In the genomic region with DNA sequence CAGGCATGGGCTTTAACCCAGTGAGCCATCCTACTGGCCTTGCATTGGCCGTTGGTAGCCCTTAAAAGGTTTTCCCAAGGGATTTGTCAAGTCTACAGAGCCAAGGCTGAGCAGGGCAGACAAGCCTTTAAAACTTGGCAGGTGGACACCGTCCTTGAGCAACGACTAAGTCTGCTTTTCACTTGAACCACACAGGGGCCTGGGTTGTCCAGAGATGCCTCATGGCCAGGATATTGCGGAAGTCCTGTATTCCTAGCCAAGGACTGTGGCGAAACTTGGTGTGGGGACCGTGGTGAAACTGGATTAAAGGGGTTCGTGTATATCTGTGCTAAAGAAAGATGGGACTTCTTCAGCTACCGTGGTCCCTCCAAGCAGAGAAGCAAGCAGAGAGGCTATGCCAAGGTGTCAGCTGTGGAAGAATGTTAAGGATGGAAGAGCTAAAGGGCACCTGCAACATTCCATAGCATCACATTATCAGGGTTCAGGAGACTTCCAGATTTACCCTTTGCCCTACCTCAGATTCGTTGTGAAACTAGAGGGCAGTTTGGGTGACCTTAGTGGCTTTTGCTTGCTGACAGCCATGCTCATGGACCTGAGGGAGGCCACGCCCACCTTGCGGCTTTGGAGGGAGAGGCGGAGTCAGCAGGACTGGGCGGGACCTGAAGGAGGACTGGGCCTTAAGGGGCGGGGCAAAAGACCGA, we compare ENCODE assay signal across 8 mouse cellular contexts. TPM values are rescaled to one million over a fixed set of nuclear protein-coding genes. Genes with fewer than 3 reads are reported as not detected.
DNase-seq lines count a peak whose midpoint lies in the region; ATAC-seq and TF ChIP-seq lines count a peak whose summit lies in the region.

No protein-coding gene starts in this region.

- H3K9me3 ChIP-seq in kidney, postnatal 0 days (replicated peaks; ENCODE audit: low read length), result no peaks in the 10 kb centered on the region
- H3K9me3 ChIP-seq in forebrain, embryonic 15.5 days, result no peaks in the 10 kb centered on the region
- no peaks in the 10 kb centered on the region for H3K9me3 ChIP-seq in limb, embryonic 13.5 days

- H3K4me2 ChIP-seq in kidney, postnatal 0 days (ENCODE audit: low read length), result no peak overlapping the region
- peak overlapping the region; percentile 75 for H3K4me2 ChIP-seq in forebrain, embryonic 15.5 days (replicated peaks)
- H3K4me2 ChIP-seq in limb, embryonic 13.5 days (replicated peaks), result peak overlapping the region; percentile 90
- peak overlapping the region; percentile 28 for H3K4me2 ChIP-seq in myocyte (ENCODE audit: low read depth)

- no peak for TF ChIP-seq POLR2A in myocyte (IDR thresholded peaks at IDR 0.05; ENCODE audit: insufficient read length, low read depth)

- DNase-seq in kidney, postnatal 0 days (ENCODE audit: low spot score), result no peak
- no peak for DNase-seq in kidney, adult 18-20 months
- DNase-seq in adrenal gland, adult 8-10 months, result peak; percentile 85
- DNase-seq in right cerebral cortex, adult 2 months (ENCODE audit: low spot score in 2 of 2), result no peak
- no peak for DNase-seq in frontal cortex, adult 2 months (ENCODE audit: extremely low spot score in 1 of 2, low spot score in 1 of 2)

- TF ChIP-seq CTCF in kidney, postnatal 0 days (IDR thresholded peaks at IDR 0.05; ENCODE audit: low read depth), result no peak

- WGBS in kidney, postnatal 0 days, result 38% methylated on average over 15 of the region's 15 CpGs
- 41% methylated on average over 15 of the region's 15 CpGs for WGBS in forebrain, embryonic 15.5 days
- whole genome bisulfite sequencing in limb, embryonic 13.5 days, result 41% methylated on average over 15 of the region's 15 CpGs

- ATAC-seq in kidney, postnatal 0 days (replicated peaks; ENCODE audit: low FRiP score, low read depth), result peak; percentile 44; the same call in 1 of the 2 replicates
- ATAC-seq in forebrain, embryonic 15.5 days (replicated peaks), result no peak; the same call in 1 of the 2 replicates
- ATAC-seq in limb, embryonic 13.5 days (ENCODE audit: low FRiP score, low read depth), result no peak; the same call in 1 of the 2 replicates

- H3K9ac ChIP-seq in kidney, postnatal 0 days (ENCODE audit: low read depth, low read length), result no peak overlapping the region
- no peak overlapping the region for H3K9ac ChIP-seq in forebrain, embryonic 15.5 days (replicated peaks)
- no peak overlapping the region for H3K9ac ChIP-seq in limb, embryonic 13.5 days

- no peak overlapping the region for H3ac ChIP-seq in myocyte (ENCODE audit: control insufficient read depth, insufficient read length)

- no peak overlapping the region for H3K27ac ChIP-seq in kidney, postnatal 0 days
- peak overlapping the region; percentile 81; the same call in 1 of the 2 replicates for H3K27ac ChIP-seq in forebrain, embryonic 15.5 days (replicated peaks)
- no peak overlapping the region for H3K27ac ChIP-seq in limb, embryonic 13.5 days

- H3K27me3 ChIP-seq in kidney, postnatal 0 days (ENCODE audit: insufficient read depth, low read length), result no peaks in the 10 kb centered on the region
- 0 out of 2 replicates have a peak, but pooled peaks cover 3% of the 10 kb centered on the region for H3K27me3 ChIP-seq in forebrain, embryonic 15.5 days
- peaks cover 5% of the 10 kb centered on the region; the same call in 1 of the 2 replicates for H3K27me3 ChIP-seq in limb, embryonic 13.5 days
- H3K27me3 ChIP-seq in myocyte (ENCODE audit: control insufficient read depth, insufficient read depth, insufficient read length), result no peaks in the 10 kb centered on the region

- H3K36me3 ChIP-seq in kidney, postnatal 0 days (ENCODE audit: insufficient read depth, low read length), result no peaks in the 10 kb centered on the region
- H3K36me3 ChIP-seq in forebrain, embryonic 15.5 days, result no peaks in the 10 kb centered on the region
- no peaks in the 10 kb centered on the region for H3K36me3 ChIP-seq in limb, embryonic 13.5 days
- no peaks in the 10 kb centered on the region for H3K36me3 ChIP-seq in myocyte (ENCODE audit: control insufficient read depth, insufficient read depth)

- H3K4me1 ChIP-seq in kidney, postnatal 0 days (replicated peaks; ENCODE audit: insufficient read depth, low read length), result 0 out of 2 replicates have a peak, but pooled peaks cover 3% of the 10 kb centered on the region
- peaks cover 8% of the 10 kb centered on the region for H3K4me1 ChIP-seq in forebrain, embryonic 15.5 days
- H3K4me1 ChIP-seq in limb, embryonic 13.5 days, result peaks cover 13% of the 10 kb centered on the region

- no peak overlapping the region for H3K4me3 ChIP-seq in kidney, postnatal 0 days (replicated peaks; ENCODE audit: low read depth, low read length)
- peak overlapping the region; percentile 58 for H3K4me3 ChIP-seq in forebrain, embryonic 15.5 days
- peak overlapping the region; percentile 89 for H3K4me3 ChIP-seq in limb, embryonic 13.5 days
- peak overlapping the region; percentile 33 for H3K4me3 ChIP-seq in myocyte

- H3K79me2 ChIP-seq in myocyte (ENCODE audit: control insufficient read depth, insufficient read depth), result no peaks in the 10 kb centered on the region

TF ChIP-seq in myocyte, 11 proteins besides CTCF, POLR2A, EP300 and RAD21:
- no peak for TF ChIP-seq MYOG (IDR thresholded peaks at IDR 0.05; ENCODE audit: control insufficient read depth in 1 of 3, insufficient read depth in 1 of 3, insufficient read length in 2 of 3, low read depth in 2 of 3)
- TF ChIP-seq USF1 (IDR thresholded peaks at IDR 0.05; ENCODE audit: low read depth), result no peak
- no peak for TF ChIP-seq TCF3 (IDR thresholded peaks at IDR 0.05; ENCODE audit: insufficient read length, low read depth)
- no peak for TF ChIP-seq E2F4 (IDR thresholded peaks at IDR 0.05; ENCODE audit: insufficient read depth)
- no peak for TF ChIP-seq TCF12 (IDR thresholded peaks at IDR 0.05; ENCODE audit: insufficient read depth, poor library complexity, severe bottlenecking)
- no peak for TF ChIP-seq CEBPB (IDR thresholded peaks at IDR 0.05; ENCODE audit: insufficient read depth, poor library complexity, severe bottlenecking)
- TF ChIP-seq MAX (IDR thresholded peaks at IDR 0.05; ENCODE audit: low read depth), result no peak
- no peak for TF ChIP-seq SRF (IDR thresholded peaks at IDR 0.05; ENCODE audit: control insufficient read depth, insufficient read length, low read depth)
- no peak for TF ChIP-seq POLR2AphosphoS2 (IDR thresholded peaks at IDR 0.05; ENCODE audit: insufficient read length, low read depth)
- TF ChIP-seq MYOD1 (IDR thresholded peaks at IDR 0.05; ENCODE audit: control insufficient read depth in 1 of 3, insufficient read length in 2 of 3, low read depth in 2 of 3), result no peak
- TF ChIP-seq REST (IDR thresholded peaks at IDR 0.05; ENCODE audit: insufficient read depth, insufficient read length), result no peak

RNA-seq across cellular contexts. Expression of a gene that starts 0.6 kb away (rescaled TPM):
- polyA plus RNA-seq in kidney, postnatal 0 days (2015; fragmentation: Nextera tagmentation; extraction: Ambion mirVana), result 47.0 and 49.7 TPM in 2 replicates
- total RNA-seq in adrenal gland, adult 8-10 months (2022), result 100 to 1,000 TPM; 168 to 361 (median 321) TPM
- polyA plus RNA-seq in forebrain, embryonic 15.5 days (2015; fragmentation: Nextera tagmentation; extraction: Ambion mirVana), result 8.6 and 9.4 TPM in 2 replicates
- 10.3 and 11.2 TPM in 2 replicates for polyA plus RNA-seq in limb, embryonic 13.5 days (2015; fragmentation: Nextera tagmentation; extraction: Ambion mirVana)
- polyA plus RNA-seq in myocyte (2012; fragmentation: generic; extraction: Trizol), result 12.7 TPM
- 31.7 and 36.2 TPM in 2 replicates for polyA plus RNA-seq in frontal cortex, adult 2 months (2012; rRNA removed)
